Mouse (Mus musculus) spleen, adult 2 months (tissue): ENCODE data around the gene Bloc1s5. TPM values are rescaled to one million over a fixed set of nuclear protein-coding genes. Genes with fewer than 3 reads are reported as not detected.
"Not testable (repeated sequence)": the region's sequence is repeated elsewhere in the genome, so short reads cannot be mapped to it uniquely, and the experiment has no call there.

Experiments used
- DNase-seq, 2 experiments: peaks; one replicate each; pipeline versions ENCODE4 v3.0.0 to v3.0.0-alpha.2; 2012 to 2021; ENCODE audit warnings: low spot score in 2 of 2, low read depth in 1 of 2
- H3K27ac ChIP-seq: fragments of 200-500 bp; 2 replicates; pipeline ENCODE4 v1.5.1; 2012; ENCODE audit warnings: low read length, inconsistent platforms; ENCODE audit not compliant: insufficient read depth
- H3K27me3 ChIP-seq: fragments of 200-500 bp; 2 replicates; pipeline ENCODE4 v1.6.1; 2012; ENCODE audit warnings: mild to moderate bottlenecking, moderate library complexity, low read length, inconsistent platforms; ENCODE audit not compliant: control insufficient read depth, insufficient read depth
- H3K36me3 ChIP-seq: fragments of 200-500 bp; 2 replicates; pipeline ENCODE4 v1.6.1; 2012; ENCODE audit warnings: mild to moderate bottlenecking, low read length, inconsistent platforms; ENCODE audit not compliant: control insufficient read depth, insufficient read depth
- H3K4me1 ChIP-seq: fragments of 200-500 bp; 2 replicates; pipeline ENCODE4 v1.6.1; 2011; ENCODE audit warnings: inconsistent platforms; ENCODE audit not compliant: control insufficient read depth, insufficient read depth, insufficient read length
- H3K4me3 ChIP-seq: fragments of 200-500 bp; 2 replicates; pipeline ENCODE4 v1.5.1; 2011; ENCODE audit warnings: mild to moderate bottlenecking, inconsistent platforms; ENCODE audit not compliant: insufficient read depth, insufficient read length; ENCODE audit errors: extremely low read depth
- CTCF ChIP-seq: fragments of 200-500 bp; IDR thresholded peaks from 2 replicates; pipeline ENCODE4 v1.5.1; 2011; ENCODE audit warnings: mild to moderate bottlenecking, inconsistent platforms; ENCODE audit not compliant: insufficient read depth, insufficient read length, insufficient replicate concordance; ENCODE audit errors: extremely low read depth
- POLR2A ChIP-seq: fragments of 200-500 bp; IDR thresholded peaks from 2 replicates; pipeline ENCODE4 v1.6.1; 2011; ENCODE audit warnings: low read depth, low read length, inconsistent platforms
- WGBS: fragments of 180-500 bp; shearing (Covaris S2); methylation state at CpG from one replicate; pipeline ENCODE4 v1.1.7; 2018; 5-methylcytosine and 5-hydroxymethylcytosine counted together
- polyA plus RNA-seq: library from polyadenylated mRNA; depleted of rRNA; stranded (reverse); fragments of >200 nt; gene quantifications from 2 replicates; pipeline ENCODE4 v1.2.3, GENCODE M21; 2012; rRNA removed

The Bloc1s5 gene
- 2.3 and 2.7 TPM in 2 replicates for polyA plus RNA-seq

- peak within 1 kb of the TSS; percentile 36; the same call in 1 of the 2 replicates for H3K27ac ChIP-seq
- WGBS, result under 1% methylated on average over 41 of the region's 44 CpGs
- peak; percentile 81 to 94 for DNase-seq
Measured at GRCm38 (mm10) chr13:38634800-38635269, at the start of gene Bloc1s5. Gene Bloc1s5 (minus strand): TSS chr13:38635109.

DNA sequence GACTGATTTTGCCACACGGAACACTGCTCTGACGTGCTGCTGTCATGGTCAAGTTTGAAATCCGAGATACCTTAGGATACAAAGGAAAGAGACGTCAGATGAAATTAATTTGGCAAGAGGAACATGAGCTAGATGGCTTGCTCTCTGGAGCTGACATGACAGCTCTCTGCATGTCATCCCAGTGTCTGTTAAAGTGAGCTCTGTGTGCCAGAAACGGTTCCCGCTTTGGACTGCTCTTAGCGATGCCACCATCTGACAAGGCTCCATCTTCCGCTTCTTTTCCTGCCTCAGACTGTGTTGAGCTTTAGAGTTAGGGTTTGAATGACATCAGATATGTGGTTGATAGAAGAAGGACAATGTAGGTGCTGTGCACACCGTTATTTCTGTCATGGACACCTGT lies 37.4 kb upstream of the Bloc1s5 start:
- no peak for DNase-seq
- Histone ChIP-seq H3K4me3 (no peak overlapping the region), H3K4me1 (no peaks in the 10 kb centered on the region), H3K36me3 (no peaks in the 10 kb centered on the region), H3K27me3 (no peaks in the 10 kb centered on the region), H3K27ac (no peak overlapping the region)
- 89% methylated on average over 9 of the region's 9 CpGs for WGBS
- TF ChIP-seq CTCF (no peak), POLR2A (no peak)

More at GRCm38 (mm10) chr13:38634800-38635269, at the start of gene Bloc1s5:
- peak within 1 kb of the TSS; percentile 74 for H3K4me3 ChIP-seq
- no peaks in the 10 kb centered on the region for H3K4me1 ChIP-seq
- TF ChIP-seq POLR2A (no peak; the same call in none of the 2 replicates), CTCF (no peak)
- H3K36me3 ChIP-seq, result no peaks in the 10 kb centered on the region; the same call in 1 of the 2 replicates
- H3K27me3 ChIP-seq, result no peaks in the 10 kb centered on the region

GRCm38 (mm10) chr13:38671451-38671850 lies 36.5 kb upstream of the Bloc1s5 start:
- DNase-seq, H3K27me3 ChIP-seq, H3K36me3 ChIP-seq, H3K4me3 ChIP-seq, H3K27ac ChIP-seq, H3K4me1 ChIP-seq: not testable (repeated sequence)
- WGBS, result 92% methylated on average over 6 of the region's 6 CpGs

GRCm38 (mm10) chr13:38670051-38670450 lies 35.1 kb upstream of the Bloc1s5 start:
- H3K4me3 ChIP-seq, result no peak overlapping the region
- no peaks in the 10 kb centered on the region for H3K27me3 ChIP-seq
- no peaks in the 10 kb centered on the region for H3K4me1 ChIP-seq
- no peak overlapping the region for H3K27ac ChIP-seq
- TF ChIP-seq POLR2A, result no peak
- TF ChIP-seq CTCF, result no peak
- DNase-seq, result no peak
- H3K36me3 ChIP-seq, result no peaks in the 10 kb centered on the region

GRCm38 (mm10) chr13:38668514-38668913 lies 33.6 kb upstream of the Bloc1s5 start:
- H3K27ac ChIP-seq, result no peak overlapping the region
- no peak overlapping the region for H3K4me3 ChIP-seq
- no peaks in the 10 kb centered on the region for H3K36me3 ChIP-seq
- peak in 1 of 2 experiments; percentile 56 for DNase-seq
- 37% methylated on average over 2 of the region's 2 CpGs for WGBS
- H3K27me3 ChIP-seq, result no peaks in the 10 kb centered on the region
- H3K4me1 ChIP-seq, result no peaks in the 10 kb centered on the region
- TF ChIP-seq CTCF, result peak; percentile 77; the same call in 1 of the 2 replicates
- TF ChIP-seq POLR2A, result no peak

DNA sequence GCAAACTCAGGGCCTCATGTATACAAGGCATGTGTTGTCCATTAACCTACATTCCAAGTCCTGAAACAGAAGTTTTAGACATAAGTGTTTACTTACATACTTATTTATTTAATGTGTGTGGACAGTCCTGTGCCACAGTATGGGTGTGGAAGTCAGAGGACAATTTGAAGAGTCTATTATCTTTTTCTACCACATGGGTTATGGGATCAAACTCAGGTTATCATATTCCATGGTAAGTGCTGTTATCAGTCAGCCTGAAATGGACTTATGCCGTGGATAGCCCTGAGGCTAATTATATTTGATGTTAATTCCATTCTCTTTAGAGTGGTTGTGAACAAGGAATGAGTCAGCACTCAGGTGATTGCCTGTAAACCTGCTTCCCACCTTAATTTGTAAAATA lies 29.8 kb upstream of the Bloc1s5 start:
- H3K27ac ChIP-seq, result no peak overlapping the region

DNA sequence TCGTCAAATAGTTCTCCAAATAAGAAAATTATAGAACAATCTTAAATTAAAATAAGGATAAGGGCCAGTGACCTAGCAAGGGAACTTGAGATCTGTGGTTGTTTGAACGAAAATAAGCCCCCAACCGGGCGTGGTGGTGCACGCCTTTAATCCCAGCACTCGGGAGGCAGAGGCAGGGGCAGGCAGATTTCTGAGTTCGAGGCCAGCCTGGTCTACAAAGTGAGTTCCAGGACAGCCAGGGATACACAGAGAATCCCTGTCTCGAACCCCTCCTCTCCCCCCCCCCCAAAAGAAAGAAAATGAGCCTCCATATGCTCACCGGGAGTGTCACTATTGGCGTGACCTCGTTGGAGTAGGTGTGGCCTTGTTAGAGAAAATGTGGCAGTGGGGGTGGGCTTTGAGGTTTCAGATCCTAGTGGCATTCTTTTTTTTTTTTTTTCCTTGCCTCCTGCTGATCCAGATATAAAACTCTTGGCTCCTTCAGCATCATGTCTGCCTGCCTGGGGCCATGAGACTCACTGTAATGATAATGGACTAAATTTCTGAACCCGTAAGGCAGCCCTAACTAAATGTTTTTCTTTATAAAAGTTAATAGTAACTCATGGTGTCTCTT lies 24.7 kb upstream of the Bloc1s5 start:
- TF ChIP-seq CTCF (no peak), POLR2A (no peak)
- DNase-seq, result no peak
- H3K4me1 ChIP-seq, result peaks cover 3% of the 10 kb centered on the region; the same call in 1 of the 2 replicates
- no peaks in the 10 kb centered on the region for H3K27me3 ChIP-seq
- no peak overlapping the region for H3K4me3 ChIP-seq
- peaks cover 7% of the 10 kb centered on the region for H3K36me3 ChIP-seq
- no peak overlapping the region for H3K27ac ChIP-seq
- whole genome bisulfite sequencing, result 91% methylated on average over 12 of the region's 12 CpGs

More for the DNA sequence above, 29.8 kb upstream of the Bloc1s5 start:
- Histone ChIP-seq H3K36me3 (no peaks in the 10 kb centered on the region), H3K4me1 (no peaks in the 10 kb centered on the region), H3K4me3 (no peak overlapping the region), H3K27me3 (no peaks in the 10 kb centered on the region)
- no peak for TF ChIP-seq POLR2A
- no peak for DNase-seq
- WGBS, result 71% methylated on average over 1 of the region's 1 CpGs
